Mouse (Mus musculus) frontal cortex, postnatal 36 days (tissue): Measurements from ENCODE around the gene Kcnq1.
A peak's percentile ranks its signal among the peaks of the same experiment; 100 is the strongest.

Source experiments
- DNase-seq, 2 experiments: peaks; one replicate each; pipeline ENCODE4 v3.0.0; 2022; ENCODE audit warnings: low spot score in 2 of 2

The Kcnq1 gene

GRCm38 (mm10) chr7:143273747-143274146, 167.6 kb downstream of the Kcnq1 start:
- DNase-seq, result no peak

- no peak for DNase-seq
These were observed 168.9 kb downstream of the Kcnq1 start for GRCm38 (mm10) chr7:143275030-143275429.

- no peak for DNase-seq
These were observed 177.5 kb downstream of the Kcnq1 start for GRCm38 (mm10) chr7:143283625-143284024.

GRCm38 (mm10) chr7:143284866-143285265, 178.7 kb downstream of the Kcnq1 start:
- no peak for DNase-seq

- no peak for DNase-seq
These were observed 179.3 kb downstream of the Kcnq1 start for GRCm38 (mm10) chr7:143285440-143285839.

GRCm38 (mm10) chr7:143286532-143287290, 180.5 kb downstream of the Kcnq1 start:
- DNase-seq, result no peak

GRCm38 (mm10) chr7:143288135-143288534, 182.0 kb downstream of the Kcnq1 start:
- DNase-seq, result no peak

GRCm38 (mm10) chr7:143289082-143289849, 183.1 kb downstream of the Kcnq1 start:
- no peak for DNase-seq

- no peak for DNase-seq
These were observed 188.7 kb downstream of the Kcnq1 start for GRCm38 (mm10) chr7:143294690-143295355.

- DNase-seq, result peak in 1 of 2 experiments; percentile 46
These were observed 189.3 kb downstream of the Kcnq1 start for GRCm38 (mm10) chr7:143295356-143296000.

GRCm38 (mm10) chr7:143296001-143296379, 189.8 kb downstream of the Kcnq1 start:
- DNase-seq, result no peak

GRCm38 (mm10) chr7:143296384-143296801, 190.2 kb downstream of the Kcnq1 start:
- peak; percentile 89 to 99 for DNase-seq

- DNase-seq, result no peak
These were observed 193.9 kb downstream of the Kcnq1 start for GRCm38 (mm10) chr7:143300037-143300436.

- no peak for DNase-seq
These were observed 194.5 kb downstream of the Kcnq1 start for GRCm38 (mm10) chr7:143300681-143301080.

GRCm38 (mm10) chr7:143302156-143302555, 196.0 kb downstream of the Kcnq1 start:
- DNase-seq, result no peak

- DNase-seq, result peak; percentile 42 to 72
These were observed 196.6 kb downstream of the Kcnq1 start for GRCm38 (mm10) chr7:143302593-143303238.

- DNase-seq, result no peak
These were observed 197.4 kb downstream of the Kcnq1 start for GRCm38 (mm10) chr7:143303557-143303956.

- no peak for DNase-seq
These were observed 199.6 kb downstream of the Kcnq1 start for GRCm38 (mm10) chr7:143305808-143306207.

- DNase-seq, result no peak
These were observed 201.8 kb downstream of the Kcnq1 start for GRCm38 (mm10) chr7:143308001-143308400.

GRCm38 (mm10) chr7:143310311-143310710, 204.1 kb downstream of the Kcnq1 start:
- no peak for DNase-seq

- DNase-seq, result no peak
These were observed 204.7 kb downstream of the Kcnq1 start for GRCm38 (mm10) chr7:143310847-143311246.
